Mouse (Mus musculus) heart, adult 2 months (tissue): ENCODE measurements at regions not wholly inside any gene's neighbourhood (a gene's known extent, or its start where the extent isn't known, plus 50 kb on each side); places are given as distances from the start of the nearest gene placed in this dataset.

Source experiments
- CTCF ChIP-seq: fragments of 200-600 bp; IDR thresholded peaks from 2 replicates; pipeline ENCODE4 v1.8.1; 2022; ENCODE audit warnings: antibody characterized with exemption, mild to moderate bottlenecking, moderate library complexity
- EP300 ChIP-seq: fragments of 200-500 bp; IDR thresholded peaks from 2 replicates; pipeline ENCODE4 v1.6.1; 2011; ENCODE audit warnings: low read depth, low read length, control low read depth; ENCODE audit not compliant: insufficient read depth

DNA sequence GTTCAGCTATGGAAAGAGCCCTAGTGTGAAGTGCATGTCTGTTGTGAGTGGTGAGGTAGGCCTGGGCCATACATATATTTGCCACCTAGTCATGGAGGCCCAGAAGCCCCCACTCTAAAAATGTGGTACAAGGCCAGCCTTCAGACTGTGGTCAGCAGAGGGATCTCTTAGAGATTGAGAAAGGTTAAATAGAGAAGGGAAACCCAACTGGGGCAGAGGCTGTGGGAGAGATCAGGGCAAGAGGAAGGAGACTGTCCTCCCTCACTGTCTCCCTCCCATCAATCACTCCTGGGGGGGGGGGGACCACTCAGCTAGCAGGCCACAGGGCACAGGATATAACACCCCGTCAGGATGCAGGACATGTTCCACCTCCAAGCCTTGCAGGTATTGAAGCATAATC lies 86.1 kb downstream of the Zfp36l2 start:
- TF ChIP-seq CTCF: no peak
- no peak for TF ChIP-seq EP300
